Mouse (Mus musculus) colon, adult 2 months (tissue): ENCODE results near the gene Olfr247. TPM values are rescaled to one million over a fixed set of nuclear protein-coding genes. Genes with fewer than 3 reads are reported as not detected.

Experiments used
- polyA plus RNA-seq: library from polyadenylated mRNA; depleted of rRNA; stranded (reverse); fragments of >200 nt; gene quantifications from 2 replicates; pipeline ENCODE4 v1.2.3, GENCODE M21; 2012; rRNA removed

Gene Olfr247
- polyA plus RNA-seq = not detected in 2 replicates

DNA sequence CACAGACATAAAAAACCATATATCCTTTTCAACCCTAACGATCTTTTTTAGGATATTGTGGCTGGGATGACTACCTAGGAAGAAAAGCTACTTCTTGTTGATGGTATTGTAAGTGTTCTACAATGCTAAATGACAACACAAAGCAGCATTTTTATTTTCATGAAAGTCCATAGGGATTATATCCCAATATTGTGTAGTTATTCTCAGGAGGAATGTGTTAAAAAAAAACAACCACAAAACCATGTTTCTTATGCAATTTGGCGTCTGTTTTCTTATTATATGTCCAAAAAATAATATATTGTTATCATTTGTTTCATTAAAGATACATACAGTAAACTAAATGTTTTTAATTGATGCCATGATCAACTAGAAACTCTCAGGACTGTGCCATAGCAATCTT is at the start of gene Olfr247:
TSS of gene Olfr247 (minus strand) at position 101 of the 400 bp plus-strand sequence.

DNA sequence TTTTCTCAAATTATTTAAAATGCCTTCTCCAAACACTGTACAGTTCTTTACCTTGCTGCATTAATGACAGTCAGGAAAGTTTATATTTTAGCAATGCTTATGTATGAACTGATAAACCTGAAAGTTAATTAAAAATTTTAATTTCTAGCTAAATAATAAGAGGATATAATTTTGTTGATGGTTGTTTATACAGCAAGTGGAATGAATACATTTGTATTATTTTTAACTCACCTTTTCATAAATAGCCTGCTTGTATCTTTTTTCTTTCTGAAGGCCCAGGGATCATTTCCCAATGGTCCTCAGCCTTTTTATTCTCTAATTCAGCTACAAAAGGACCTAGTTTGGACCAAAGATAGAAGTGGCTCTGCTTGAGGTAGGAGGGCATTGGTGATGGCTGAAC is 36.4 kb upstream of the Olfr247 start, which contains the start of gene Olfr820:
TSS of gene Olfr820 (plus strand) at position 301 of the 400 bp plus-strand sequence.

DNA sequence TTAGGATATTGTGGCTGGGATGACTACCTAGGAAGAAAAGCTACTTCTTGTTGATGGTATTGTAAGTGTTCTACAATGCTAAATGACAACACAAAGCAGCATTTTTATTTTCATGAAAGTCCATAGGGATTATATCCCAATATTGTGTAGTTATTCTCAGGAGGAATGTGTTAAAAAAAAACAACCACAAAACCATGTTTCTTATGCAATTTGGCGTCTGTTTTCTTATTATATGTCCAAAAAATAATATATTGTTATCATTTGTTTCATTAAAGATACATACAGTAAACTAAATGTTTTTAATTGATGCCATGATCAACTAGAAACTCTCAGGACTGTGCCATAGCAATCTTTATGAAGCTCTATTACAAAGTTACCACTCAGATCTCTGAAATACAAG is 9.0 kb upstream of the Olfr247 start, which contains the start of gene Gm10310:
TSS of gene Gm10310 (minus strand) at position 101 of the 400 bp plus-strand sequence.

DNA sequence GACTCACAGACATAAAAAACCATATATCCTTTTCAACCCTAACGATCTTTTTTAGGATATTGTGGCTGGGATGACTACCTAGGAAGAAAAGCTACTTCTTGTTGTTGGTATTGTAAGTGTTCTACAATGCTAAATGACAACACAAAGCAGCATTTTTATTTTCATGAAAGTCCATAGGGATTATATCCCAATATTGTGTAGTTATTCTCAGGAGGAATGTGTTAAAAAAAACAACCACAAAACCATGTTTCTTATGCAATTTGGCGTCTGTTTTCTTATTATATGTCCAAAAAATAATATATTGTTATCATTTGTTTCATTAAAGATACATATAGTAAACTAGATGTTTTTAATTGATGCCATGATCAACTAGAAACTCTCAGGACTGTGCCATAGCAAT is 8.8 kb downstream of the Olfr247 start, which contains the start of gene Olfr819:
TSS of gene Olfr819 (minus strand) at position 101 of the 400 bp plus-strand sequence.

GRCm38 (mm10) chr10:129949000-129949399 is 26.9 kb downstream of the Olfr247 start, which contains the start of gene Olfr818:
Gene Olfr818, minus strand, starts transcription at chr10:129949100.

Other genes starting within 250 kb of the Olfr247 start
- gene Olfr805, start 246.8 kb downstream of the Olfr247 start, polyA plus RNA-seq = not detected in 2 replicates
- not detected in 2 replicates for gene Olfr806, start 234.2 kb downstream of the Olfr247 start, polyA plus RNA-seq
- gene Olfr807, start 218.3 kb downstream of the Olfr247 start, polyA plus RNA-seq = not detected in 2 replicates
- not detected in 2 replicates for gene Olfr808, start 210.7 kb downstream of the Olfr247 start, polyA plus RNA-seq
- gene Olfr809, start 201.5 kb downstream of the Olfr247 start, polyA plus RNA-seq = not detected in 2 replicates
- not detected in 2 replicates for gene Olfr810, start 181.2 kb downstream of the Olfr247 start, polyA plus RNA-seq
- not detected in 2 replicates for gene Olfr811, start 171.7 kb downstream of the Olfr247 start, polyA plus RNA-seq
- not detected in 2 replicates for gene Olfr812, start 130.0 kb downstream of the Olfr247 start, polyA plus RNA-seq
- gene Olfr813, start 120.8 kb downstream of the Olfr247 start, polyA plus RNA-seq = not detected in 2 replicates
- gene Olfr814, start 96.3 kb downstream of the Olfr247 start, polyA plus RNA-seq = not detected in 2 replicates
- gene Olfr815, start 70.3 kb downstream of the Olfr247 start, polyA plus RNA-seq = not detected in 2 replicates
- gene Olfr816, start 60.5 kb downstream of the Olfr247 start, polyA plus RNA-seq = not detected in 2 replicates
- gene Olfr818, start 27.0 kb downstream of the Olfr247 start, polyA plus RNA-seq = not detected in 2 replicates
- gene Olfr819, start 8.9 kb downstream of the Olfr247 start, polyA plus RNA-seq = not detected in 2 replicates
- gene Gm10310, start 8.9 kb upstream of the Olfr247 start, polyA plus RNA-seq = not detected in 2 replicates
- not detected in 2 replicates for gene Olfr820, start 36.5 kb upstream of the Olfr247 start, polyA plus RNA-seq
- not detected in 2 replicates for gene Olfr821, start 54.2 kb upstream of the Olfr247 start, polyA plus RNA-seq
- not detected in 2 replicates for gene Olfr822, start 95.1 kb upstream of the Olfr247 start, polyA plus RNA-seq
- gene Olfr823, start 139.2 kb upstream of the Olfr247 start, polyA plus RNA-seq = not detected in 2 replicates
- gene Olfr824, start 153.9 kb upstream of the Olfr247 start, polyA plus RNA-seq = not detected in 2 replicates
- not detected in 2 replicates for gene Olfr825, start 190.6 kb upstream of the Olfr247 start, polyA plus RNA-seq
- not detected in 2 replicates for gene Olfr826, start 208.0 kb upstream of the Olfr247 start, polyA plus RNA-seq
- not detected in 2 replicates for gene Olfr827, start 238.3 kb upstream of the Olfr247 start, polyA plus RNA-seq